Mouse (Mus musculus) left cerebral cortex, adult 2 months (tissue): ENCODE results near the gene Hyou1. TPM values are rescaled to one million over a fixed set of nuclear protein-coding genes. Genes with fewer than 3 reads are reported as not detected.
"Not testable (repeated sequence)": the region's sequence is repeated elsewhere in the genome, so short reads cannot be mapped to it uniquely, and the experiment has no call there.

Experiments
- DNase-seq, 2 experiments: peaks; one replicate each; pipeline ENCODE4 v3.0.0; 2021 to 2022; ENCODE audit warnings: low spot score in 2 of 2, mixed read lengths in 1 of 2; ENCODE audit errors: extremely low spot score in 1 of 2
- H3K27ac ChIP-seq: fragments of 200-600 bp; 2 replicates; pipeline ENCODE4 v1.8.1; 2022
- H3K4me3 ChIP-seq: fragments of 200-600 bp; 2 replicates; pipeline ENCODE4 v1.8.1; 2022
- CTCF ChIP-seq: fragments of 200-600 bp; IDR thresholded peaks from 2 replicates; pipeline ENCODE4 v1.8.1; 2022; ENCODE audit warnings: antibody characterized with exemption, mild to moderate bottlenecking, moderate library complexity
- intact Hi-C: fragments of 180-260 bp; cut with DNase I; formaldehyde crosslinking; loops from one replicate; pipeline ENCODE4 v1.15.1; 2025
- total RNA-seq, 2 experiments: library from RNA; stranded (reverse); gene quantifications; 2 replicates each; pipeline ENCODE4 v1.2.3; 2021

The Hyou1 gene
- total RNA-seq, 2 experiments from 2014 or later: 127 to 139 TPM

GRCm38 (mm10) chr9:44391466-44391865 is 12.2 kb downstream of the Hyou1 start:
- peak; percentile 81 for TF ChIP-seq CTCF
- intact Hi-C loops: loop anchor here (5.0 kb wide), 1 partner anchor 264 kb away; no protein-coding TSS in a partner anchor
- peak; percentile 45 to 59 for DNase-seq
- Histone ChIP-seq H3K4me3 (no peak overlapping the region), H3K27ac (no peak overlapping the region)

DNA sequence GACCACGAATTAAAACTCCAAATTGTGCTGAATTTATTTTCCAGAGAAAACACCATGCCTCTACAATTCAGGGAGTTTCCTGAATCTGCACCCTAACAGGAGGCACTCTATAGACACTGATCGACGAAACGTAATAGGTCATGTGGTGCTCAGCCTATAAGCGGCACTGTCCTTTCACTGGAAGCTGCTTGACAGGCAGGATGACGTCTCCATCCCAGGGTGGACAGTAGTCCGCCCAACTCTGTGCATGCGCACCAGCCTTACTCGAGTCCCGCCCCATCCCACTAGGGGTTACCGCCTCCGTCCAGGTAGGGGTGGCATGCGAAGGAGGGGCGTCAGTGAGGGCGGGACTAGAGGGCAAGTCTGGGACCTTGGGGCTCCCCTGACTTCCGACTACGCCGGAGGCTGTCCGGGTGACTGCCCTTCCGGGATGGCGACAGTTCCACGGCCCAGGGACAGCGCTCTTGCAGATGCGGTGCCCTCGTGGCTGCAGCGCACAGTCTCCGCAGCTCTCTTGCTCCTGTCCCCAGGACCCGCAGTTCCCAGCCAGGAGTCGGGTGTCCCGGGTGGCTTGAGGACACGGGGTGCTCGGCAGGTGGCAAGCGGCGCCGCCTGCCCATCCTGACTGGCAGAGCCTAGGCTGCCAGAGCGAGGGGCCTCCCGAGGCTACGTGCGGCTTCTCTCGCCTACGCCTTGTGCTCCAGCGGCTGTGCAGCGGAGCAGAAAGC is 17.6 kb downstream of the Hyou1 start, which contains the start of gene Slc37a4:
Gene Slc37a4 (plus strand): TSS at position 169 of the 728 bp plus-strand sequence.
- intact Hi-C loops: no loop called here
- no peak; the same call in 1 of the 2 replicates for TF ChIP-seq CTCF
- H3K27ac ChIP-seq: peak within 1 kb of the TSS; percentile 93

GRCm38 (mm10) chr9:44398087-44398486 is 18.8 kb downstream of the Hyou1 start:
- DNase-seq: no peak
- intact Hi-C loops: no loop called here
- TF ChIP-seq CTCF: no peak; the same call in none of the 2 replicates
- Histone ChIP-seq H3K4me3 (peak overlapping the region; percentile 72), H3K27ac (peak overlapping the region; percentile 93)

More for the DNA sequence above, 17.6 kb downstream of the Hyou1 start, which contains the start of gene Slc37a4:
- DNase-seq: peak; percentile 89 to 90
- H3K4me3 ChIP-seq: peak within 1 kb of the TSS; percentile 72

DNA sequence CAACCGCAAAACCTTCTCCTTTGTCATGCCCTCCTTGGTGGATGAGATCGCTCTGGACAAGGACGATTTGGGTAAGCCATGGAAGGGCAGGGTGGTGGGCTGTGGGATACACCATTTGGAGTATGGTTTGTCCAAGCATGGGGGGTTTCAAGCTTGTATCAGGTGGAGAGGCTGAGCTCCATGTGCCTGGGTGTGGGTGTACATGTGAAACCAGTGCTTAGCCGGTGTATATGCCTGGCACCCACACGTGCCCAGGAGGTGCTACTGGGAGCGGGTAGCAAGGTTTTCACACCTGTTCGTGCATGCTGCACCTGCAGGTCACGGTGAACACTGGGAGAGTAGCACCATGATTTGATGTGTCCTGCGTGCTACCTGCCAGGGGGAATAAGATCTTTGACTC is 19.3 kb downstream of the Hyou1 start:
- Histone ChIP-seq H3K27ac (peak overlapping the region; percentile 93), H3K4me3 (peak overlapping the region; percentile 72)
- intact Hi-C loops: no loop called here
- DNase-seq: no peak
- no peak for TF ChIP-seq CTCF

DNA sequence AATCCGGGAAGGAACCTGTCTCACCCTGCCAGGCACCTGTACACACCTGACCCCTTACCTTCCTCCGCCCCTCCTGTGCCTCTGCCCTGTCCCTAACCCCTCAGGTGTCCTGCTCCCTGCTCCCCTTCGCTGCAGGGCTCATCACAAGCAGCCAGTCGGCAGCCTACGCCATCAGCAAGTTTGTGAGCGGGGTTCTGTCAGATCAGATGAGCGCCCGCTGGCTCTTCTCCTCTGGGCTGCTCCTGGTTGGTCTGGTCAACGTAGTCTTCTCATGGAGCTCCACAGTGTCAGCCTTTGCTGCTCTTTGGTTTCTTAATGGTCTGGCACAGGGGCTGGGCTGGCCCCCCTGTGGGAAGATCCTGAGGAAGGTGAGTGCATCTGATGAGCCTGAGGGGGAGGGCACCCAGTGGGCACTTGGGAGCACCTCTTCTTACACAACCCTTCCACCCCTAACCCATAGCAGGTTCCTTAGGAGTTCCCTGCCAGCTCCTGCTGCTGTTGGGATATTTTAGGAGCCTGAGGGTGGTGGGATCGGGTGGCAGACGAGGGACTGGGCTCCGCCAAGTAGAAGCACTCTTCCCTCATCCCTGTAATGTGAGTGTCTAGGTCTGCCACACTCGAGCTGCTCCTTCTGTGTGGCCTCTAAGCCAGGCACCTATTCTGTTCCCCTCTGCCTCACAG is 20.0 kb downstream of the Hyou1 start:
- intact Hi-C loops: no loop called here
- peak overlapping the region; percentile 93; the same call in 1 of the 2 replicates for H3K27ac ChIP-seq
- no peak for TF ChIP-seq CTCF
- DNase-seq: no peak
- H3K4me3 ChIP-seq: peak overlapping the region; percentile 17; the same call in 1 of the 2 replicates

- no peak for DNase-seq
- no peak for TF ChIP-seq CTCF
- Histone ChIP-seq H3K4me3 (no peak overlapping the region), H3K27ac (no peak overlapping the region)
- intact Hi-C loops: no loop called here
Measured at GRCm38 (mm10) chr9:44399795-44400114, 20.5 kb downstream of the Hyou1 start.

- H3K4me3 ChIP-seq: no peak overlapping the region
- DNase-seq: no peak
- no peak overlapping the region for H3K27ac ChIP-seq
- intact Hi-C loops: no loop called here
- TF ChIP-seq CTCF: no peak
Measured at GRCm38 (mm10) chr9:44401081-44401480, 21.8 kb downstream of the Hyou1 start.

GRCm38 (mm10) chr9:44405011-44405410 is 25.7 kb downstream of the Hyou1 start:
- TF ChIP-seq CTCF: no peak

DNA sequence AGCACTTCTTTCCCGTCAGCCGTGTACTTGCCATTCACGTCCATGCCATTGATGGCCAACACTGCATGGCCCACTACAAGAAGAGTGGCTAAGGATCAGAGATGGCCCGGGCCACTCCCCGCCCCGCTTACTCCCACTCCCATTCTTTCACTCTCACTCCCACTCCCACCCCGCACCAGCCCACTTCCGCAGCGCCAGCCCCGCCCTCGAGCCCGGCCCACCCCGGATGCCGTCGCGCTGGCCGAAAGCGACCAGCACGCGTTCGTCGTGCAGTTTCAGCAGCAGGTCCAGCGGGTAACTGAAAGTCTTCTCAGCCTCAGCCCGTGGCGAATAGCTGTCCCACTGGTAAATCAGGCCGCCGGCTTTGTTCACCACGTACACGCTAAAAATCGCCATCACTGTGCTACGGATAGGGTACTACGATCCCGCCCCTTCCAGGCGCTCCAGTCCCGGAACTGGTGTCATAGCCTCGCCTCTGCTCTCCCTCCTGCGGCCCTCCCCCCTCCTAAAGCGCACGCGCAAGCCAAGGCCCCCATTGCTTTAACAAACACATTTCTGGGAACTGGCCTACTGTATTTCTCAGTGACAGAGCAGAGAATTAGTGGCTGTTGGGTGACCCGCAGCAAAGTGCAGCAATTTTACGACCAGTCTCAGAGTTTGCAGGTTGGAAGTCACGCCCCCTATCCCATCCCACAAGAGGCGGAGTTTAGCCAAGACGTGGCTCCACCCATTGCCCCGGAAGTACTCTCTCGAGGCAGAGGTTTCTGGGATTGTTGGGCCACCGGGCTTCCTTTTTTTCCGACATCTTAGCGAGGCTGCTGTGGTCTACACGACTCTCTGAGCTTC is 27.8 kb downstream of the Hyou1 start, which contains the start of the genes Rps25 and Trappc4:
Gene Rps25 (plus strand): TSS at position 234 of the 846 bp plus-strand sequence.
Gene Trappc4 (minus strand): TSS at position 695 of the 846 bp plus-strand sequence.
- Histone ChIP-seq H3K27ac (peak within 1 kb of the TSS; percentile 90), H3K4me3 (peak within 1 kb of the TSS; percentile 86)
- DNase-seq: peak; percentile 88 to 89
- TF ChIP-seq CTCF: no peak
- intact Hi-C loops: no loop called here

More at GRCm38 (mm10) chr9:44405011-44405410, 25.7 kb downstream of the Hyou1 start:
- no peak for DNase-seq
- intact Hi-C loops: no loop called here
- no peak overlapping the region for H3K4me3 ChIP-seq
- H3K27ac ChIP-seq: no peak overlapping the region

DNA sequence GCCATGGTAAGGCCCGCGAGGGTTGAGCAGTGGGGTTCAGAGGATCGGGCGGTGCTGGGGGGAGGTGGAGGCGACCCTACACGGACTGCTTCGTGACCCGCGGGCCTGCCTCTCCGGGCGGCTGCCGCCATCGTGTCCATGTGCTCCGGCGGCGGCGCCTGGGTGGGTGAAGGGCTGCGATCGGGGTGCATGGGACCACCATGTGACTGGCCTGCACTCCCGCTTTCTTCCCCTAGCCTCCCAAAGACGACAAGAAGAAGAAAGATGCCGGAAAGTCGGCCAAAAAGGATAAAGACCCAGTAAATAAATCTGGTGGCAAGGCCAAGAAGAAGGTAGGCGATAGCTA is 28.4 kb downstream of the Hyou1 start:
- Histone ChIP-seq H3K27ac (peak overlapping the region; percentile 90), H3K4me3 (peak overlapping the region; percentile 86)
- DNase-seq: no peak
- no peak for TF ChIP-seq CTCF
- intact Hi-C loops: no loop called here

GRCm38 (mm10) chr9:44408693-44409092 is 29.4 kb downstream of the Hyou1 start:
- H3K4me3 ChIP-seq: peak overlapping the region; percentile 86; the same call in 1 of the 2 replicates
- DNase-seq, H3K27ac ChIP-seq, intact Hi-C loops: not testable (repeated sequence)
